Mouse (Mus musculus): Measurements from ENCODE around the gene Slc39a11.

Slc39a11 gene

DNA sequence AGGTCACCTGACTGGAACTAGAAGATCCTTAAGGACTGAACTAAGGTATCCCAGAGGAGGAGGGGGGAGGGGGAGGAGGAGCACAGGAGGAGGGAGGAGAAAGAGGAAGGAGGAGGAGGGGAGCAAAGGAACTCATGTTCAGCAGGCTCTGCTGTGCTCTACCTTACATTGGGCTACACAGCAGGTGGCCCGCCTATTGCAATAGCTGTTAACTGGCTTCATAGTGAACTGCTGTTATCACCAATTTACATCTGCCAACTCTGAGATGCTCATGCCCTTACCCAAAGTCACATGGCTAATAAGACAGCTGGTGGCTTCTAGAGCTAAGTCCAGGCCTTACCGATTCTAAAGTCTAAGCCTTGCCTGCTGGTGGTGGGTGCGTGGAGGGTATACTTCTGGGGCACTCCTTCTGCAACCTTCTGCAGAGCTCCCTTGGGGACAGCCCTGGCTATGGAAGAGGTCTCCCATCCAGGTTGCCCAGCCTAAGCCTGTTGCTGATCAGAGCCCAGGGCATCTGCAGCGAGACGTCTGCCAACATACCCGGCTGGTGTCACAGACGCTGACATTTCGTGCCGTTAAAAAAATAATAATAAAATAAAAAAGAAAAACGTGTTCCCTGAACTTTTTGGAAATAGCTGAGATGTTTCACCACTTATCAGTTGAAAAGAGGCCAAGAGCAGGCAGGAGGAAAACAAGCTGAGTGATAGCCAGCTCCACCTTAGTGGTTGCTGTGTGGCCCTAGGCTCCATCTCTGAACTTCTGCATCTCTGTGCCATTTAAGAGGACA, 289.6 kb downstream of the Slc39a11 start:
- no peak for DNase-seq (ENCODE audit: low read depth, low spot score)

DNA sequence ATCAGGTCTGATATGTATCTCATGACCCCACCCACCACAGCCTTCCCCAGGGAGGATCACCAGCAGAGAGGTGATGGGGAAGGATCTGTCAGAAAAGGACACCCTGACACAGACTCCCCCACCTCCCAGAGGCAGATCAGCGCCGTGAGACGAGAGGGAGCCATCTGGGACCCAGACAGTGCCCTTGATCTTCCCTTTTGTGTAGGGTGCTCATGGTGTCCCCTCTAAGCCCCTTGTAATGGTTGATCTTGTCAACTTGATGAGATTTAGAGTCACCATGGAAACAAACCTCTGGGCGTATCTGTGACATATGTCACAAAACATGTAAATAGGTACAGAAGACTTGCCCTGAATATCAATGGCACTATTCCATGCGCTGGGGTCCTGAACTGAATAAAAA, 293.9 kb downstream of the Slc39a11 start:
- DNase-seq (ENCODE audit: low read depth, low spot score), result no peak

DNA sequence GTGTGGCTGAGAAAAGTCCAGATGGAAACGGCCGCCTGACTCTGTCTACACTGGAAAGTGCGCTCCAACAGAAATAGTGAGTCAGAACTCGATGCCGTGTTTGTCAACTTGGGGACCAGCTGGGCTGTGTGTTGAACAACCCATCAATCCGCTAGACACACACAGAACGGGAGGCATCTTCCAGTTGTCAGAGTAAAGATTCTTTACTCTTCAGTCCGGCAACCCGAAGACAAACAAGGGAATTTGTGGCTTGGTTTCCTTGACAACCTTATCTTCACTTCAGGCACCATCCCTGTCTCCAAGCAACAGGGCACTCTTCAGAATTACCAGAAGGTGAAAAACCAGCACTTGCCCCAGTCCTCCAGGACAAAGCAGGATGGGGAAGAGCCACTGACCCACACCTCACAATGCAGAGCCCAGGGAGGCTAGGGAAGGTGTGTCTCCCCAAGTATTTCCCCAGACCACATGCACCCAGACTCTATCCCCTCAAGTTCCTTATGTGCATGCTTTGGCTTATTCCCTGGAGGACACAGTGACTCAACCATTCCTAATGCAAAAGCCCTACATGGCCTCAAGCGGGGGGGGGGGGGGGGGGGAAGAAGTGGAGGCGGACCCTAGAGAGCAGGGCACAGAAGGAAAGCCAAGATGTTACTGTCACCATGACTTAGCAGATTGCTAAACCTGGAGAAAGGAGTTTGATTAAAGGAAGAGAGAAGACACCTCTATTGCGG, 297.6 kb downstream of the Slc39a11 start:
- DNase-seq (ENCODE audit: low read depth, low spot score), result no peak

DNA sequence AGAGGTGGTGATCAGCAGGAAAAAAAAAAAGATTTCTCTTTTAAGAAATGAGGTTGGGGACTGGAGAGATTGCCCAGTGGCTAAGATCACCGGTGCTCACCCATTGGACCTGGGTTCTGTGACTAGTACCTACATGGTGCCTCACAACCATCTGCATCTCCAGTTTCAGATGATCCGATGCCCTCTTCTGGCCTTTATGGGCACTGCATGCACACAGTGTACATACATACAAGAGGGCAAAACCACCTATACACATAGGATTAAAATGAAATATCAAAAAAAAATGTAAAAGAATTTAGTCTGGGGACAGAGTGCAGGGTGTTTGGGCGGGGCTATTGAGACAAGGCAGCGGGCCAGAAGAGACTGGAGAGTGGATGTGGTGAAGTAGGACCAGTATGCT, 299.3 kb downstream of the Slc39a11 start:
- peak; percentile 14 for DNase-seq (ENCODE audit: low read depth, low spot score)

DNA sequence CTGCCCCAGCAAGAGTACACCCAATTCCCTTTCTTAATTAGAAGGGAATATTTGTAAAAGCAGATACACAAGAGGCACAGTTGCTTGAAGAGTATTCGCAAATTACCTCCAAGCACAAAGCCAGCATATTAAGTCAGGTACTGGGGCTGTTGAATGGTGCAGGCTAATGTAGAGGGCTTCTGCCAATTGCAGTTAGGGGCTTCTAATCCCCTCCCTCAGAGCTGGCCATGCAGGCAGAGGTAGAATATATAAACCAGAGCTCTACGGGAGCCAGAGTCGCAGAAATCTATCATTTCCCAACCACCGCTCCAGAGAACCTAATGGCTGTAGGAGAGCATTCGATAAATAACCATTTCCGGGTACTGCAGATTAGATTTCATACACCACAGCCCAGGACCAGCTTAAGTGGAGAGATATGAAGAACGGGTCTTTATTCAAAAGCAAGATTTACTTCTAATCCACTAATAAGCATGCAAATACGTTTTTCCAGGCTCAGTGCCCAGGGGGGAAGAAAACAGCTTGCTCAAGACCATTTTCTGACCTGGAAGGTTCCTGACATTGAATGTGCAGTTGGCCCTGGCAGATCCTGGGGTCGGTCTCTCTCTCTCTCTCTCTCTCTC, 302.9 kb downstream of the Slc39a11 start:
- DNase-seq (ENCODE audit: low read depth, low spot score), result no peak

DNA sequence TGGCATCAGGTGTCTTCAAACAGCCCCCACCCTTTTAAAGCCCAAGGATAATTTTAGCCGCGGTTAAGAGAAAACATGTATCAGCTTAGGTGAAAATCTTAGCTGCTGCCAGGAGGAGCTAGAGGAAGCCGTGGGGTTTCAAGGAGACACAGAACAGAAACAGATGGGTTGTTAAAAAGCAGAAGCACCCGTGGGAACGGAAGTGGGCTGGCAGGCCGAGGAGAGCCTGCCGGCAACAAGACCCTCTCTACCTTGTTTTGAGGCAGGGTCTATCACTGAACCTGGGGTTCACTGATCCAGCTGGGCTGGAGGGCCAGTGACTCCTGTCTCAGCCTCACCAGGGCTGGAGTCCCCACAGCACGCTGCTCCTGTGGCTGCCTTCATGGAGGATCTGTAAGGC, 310.1 kb downstream of the Slc39a11 start:
- peak; percentile 40 for DNase-seq (ENCODE audit: low read depth, low spot score)

DNA sequence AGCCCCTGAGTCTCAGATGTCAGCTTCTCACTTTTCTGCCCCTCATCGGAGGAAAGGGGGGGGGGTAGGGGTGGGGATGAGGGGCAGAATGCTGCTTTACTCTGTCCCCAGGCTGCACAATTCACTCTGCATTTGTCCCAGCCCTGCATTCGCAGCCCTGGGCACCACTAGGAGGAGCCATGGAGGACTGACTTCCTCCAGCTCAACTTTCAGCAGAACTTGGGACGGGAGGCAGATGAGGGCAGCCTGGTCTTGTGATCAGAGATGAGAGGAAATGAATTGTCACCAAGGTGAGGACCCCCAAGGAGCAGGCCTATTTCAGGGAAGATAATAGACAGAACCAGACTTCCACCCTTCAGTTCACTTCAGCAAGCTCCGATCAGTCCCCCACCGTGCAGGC, 311.3 kb downstream of the Slc39a11 start:
- DNase-seq (ENCODE audit: low read depth, low spot score), result peak; percentile 47

DNA sequence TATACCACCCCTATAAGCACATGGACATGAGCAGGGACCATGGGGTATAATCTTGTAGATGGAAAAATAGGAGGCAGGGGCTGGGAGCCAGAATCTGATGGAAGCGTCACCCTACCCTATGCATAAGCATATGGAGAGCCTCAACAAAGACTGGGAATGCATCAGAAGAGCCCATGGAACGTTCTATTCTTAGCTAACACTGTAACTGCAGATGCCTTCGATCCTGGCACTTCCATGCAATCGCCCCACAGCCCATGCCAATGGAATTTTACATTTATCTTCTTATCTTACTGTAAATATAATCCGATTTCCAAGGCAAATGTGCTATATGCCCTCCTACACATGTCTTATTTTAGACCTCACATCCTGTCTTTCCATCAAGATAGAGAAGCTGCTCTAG, 314.2 kb downstream of the Slc39a11 start:
- DNase-seq (ENCODE audit: low read depth, low spot score), result no peak

DNA sequence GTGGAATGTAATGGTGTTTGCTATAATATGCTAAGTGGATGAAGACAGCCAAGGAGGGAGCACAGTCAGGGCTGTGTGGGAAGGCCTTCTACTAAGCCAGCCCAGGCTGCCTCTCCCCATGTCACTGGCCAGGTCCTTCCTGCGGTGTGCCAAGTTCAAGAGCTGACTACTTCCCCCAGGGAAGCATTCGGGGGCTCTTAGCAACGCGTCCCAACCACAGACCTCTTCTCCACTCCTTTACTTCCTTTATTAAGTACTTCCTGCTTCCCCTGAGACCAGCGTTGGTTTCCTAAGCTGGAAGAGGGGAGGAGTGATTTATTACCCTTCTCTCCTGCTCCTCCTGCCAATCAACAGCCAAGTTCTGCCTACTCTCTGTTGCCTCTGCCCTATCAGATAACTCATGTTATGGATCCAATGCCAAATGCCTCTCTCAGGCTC, 315.4 kb downstream of the Slc39a11 start:
- DNase-seq (ENCODE audit: low read depth, low spot score), result peak; percentile 4

DNA sequence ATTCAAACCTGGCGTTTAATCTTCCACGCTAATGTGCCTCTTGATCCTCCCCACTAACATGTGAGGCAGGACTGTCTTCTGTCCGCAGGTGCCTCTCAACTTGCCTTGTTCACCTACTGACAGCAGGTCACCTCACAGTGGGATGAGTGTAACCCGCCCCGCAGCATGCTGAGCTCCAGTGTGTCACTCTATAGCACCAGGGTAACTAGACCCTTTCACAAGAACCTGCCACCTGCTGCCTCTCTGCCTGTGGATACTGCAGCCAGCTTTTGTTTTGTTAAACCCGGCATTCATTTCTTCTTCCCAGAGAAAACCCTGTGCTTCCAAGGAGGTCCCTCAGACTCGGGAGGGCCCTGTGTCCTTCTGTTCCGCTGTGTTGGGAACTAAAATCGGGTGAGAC, 316.3 kb downstream of the Slc39a11 start:
- DNase-seq (ENCODE audit: low read depth, low spot score), result no peak

DNA sequence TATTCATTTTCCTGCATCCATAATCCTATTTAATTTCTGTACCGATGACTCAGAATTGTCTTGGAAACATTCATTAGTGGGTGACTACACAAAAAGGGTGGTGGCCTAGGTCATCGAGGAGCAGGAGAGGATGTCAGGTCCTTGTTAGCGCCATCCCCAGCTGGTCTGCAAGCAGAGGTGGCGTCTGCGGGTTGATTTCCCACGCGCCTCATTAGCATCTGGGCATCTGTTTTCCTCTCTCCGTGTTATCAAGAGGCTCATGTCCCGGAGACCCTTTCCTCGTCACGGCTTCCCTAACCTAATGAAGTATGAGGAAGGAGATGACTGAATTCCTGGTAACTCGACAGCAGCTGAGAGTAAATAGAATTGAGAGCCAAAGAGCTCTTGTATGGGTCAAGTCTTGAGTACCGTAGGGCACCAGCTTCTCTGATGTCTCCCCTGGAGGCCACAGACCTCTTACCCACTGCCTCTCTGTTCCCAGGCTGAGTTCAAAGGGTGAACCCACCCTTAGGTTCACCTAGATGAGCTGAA, 319.8 kb downstream of the Slc39a11 start:
- DNase-seq (ENCODE audit: low read depth, low spot score), result no peak

DNA sequence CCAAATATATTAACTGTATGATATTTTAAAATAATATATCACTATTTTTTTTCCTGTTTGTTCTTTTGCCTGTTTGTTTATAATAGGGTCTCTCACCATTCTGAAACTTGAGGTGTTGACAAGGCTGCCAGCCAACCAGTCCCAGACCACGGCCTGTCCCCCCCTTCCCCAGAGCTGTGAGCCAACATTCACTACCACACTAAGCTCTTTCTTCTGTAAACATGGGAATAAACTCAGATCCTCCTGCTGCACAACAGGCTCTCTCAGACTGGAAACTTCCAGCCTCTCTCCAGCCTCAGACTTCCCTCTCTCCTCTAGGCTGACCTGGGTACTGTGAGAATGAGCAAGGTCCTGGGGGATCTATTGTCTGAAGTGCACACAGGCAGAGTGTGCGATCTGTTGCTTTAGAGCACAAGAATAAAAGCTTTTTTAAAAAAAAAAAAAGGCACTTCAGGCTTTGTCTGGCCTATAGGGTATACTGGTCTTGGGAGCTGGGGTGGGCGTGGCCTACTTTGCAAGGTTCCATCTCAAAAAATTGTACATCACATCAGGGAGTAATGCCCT, 322.3 kb downstream of the Slc39a11 start:
- no peak for DNase-seq (ENCODE audit: low read depth, low spot score)

DNA sequence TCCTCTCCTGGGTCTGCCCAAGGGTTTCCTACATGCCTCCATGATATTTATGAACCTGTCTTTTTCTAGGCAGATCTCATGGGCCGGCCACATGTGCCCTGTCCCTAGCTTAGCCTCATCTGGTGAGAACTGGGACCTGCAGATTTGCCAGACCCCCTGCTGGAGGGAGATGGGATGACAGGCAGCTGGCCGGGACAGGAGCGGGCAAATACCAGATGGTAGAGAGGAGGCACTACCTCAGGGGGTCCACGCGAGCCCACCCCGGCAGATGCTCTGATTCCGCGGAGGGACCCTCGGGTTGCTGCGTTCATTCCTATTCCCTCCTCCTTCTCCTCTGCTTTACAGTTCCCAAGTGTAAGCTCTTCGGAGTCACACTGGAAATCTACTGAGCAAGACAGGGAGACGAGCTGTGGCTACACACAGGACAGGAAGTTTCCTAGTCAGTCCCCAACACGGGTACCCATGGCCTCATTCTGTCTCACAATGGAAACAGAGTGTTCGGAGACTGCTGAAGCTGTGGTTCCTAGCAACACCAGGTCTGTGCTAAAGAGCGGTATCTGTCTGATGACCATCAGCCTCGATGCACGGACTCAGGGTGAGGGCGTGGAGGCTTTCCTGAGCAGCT, 323.4 kb downstream of the Slc39a11 start:
- DNase-seq (ENCODE audit: low read depth, low spot score), result peak; percentile 76

DNA sequence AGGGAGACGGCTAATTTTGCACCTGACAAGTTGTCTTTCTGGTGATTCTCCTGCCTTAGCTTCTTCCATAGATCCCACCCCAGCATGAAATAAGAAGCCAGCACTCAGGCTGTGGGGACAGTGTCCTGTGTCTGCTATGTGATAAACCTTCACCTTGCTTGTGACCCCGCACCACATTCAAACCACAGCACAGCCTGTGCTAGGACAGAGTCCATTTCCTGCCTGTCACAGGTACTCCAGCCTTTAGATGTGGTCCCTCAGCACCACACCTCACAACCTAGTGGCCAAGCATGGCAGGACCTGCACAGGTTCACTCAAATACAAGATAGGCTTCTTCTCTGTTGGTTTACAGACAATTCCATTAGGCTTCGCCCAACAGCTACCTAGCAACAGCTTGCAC, 328.3 kb downstream of the Slc39a11 start:
- no peak for DNase-seq (ENCODE audit: low read depth, low spot score)

DNA sequence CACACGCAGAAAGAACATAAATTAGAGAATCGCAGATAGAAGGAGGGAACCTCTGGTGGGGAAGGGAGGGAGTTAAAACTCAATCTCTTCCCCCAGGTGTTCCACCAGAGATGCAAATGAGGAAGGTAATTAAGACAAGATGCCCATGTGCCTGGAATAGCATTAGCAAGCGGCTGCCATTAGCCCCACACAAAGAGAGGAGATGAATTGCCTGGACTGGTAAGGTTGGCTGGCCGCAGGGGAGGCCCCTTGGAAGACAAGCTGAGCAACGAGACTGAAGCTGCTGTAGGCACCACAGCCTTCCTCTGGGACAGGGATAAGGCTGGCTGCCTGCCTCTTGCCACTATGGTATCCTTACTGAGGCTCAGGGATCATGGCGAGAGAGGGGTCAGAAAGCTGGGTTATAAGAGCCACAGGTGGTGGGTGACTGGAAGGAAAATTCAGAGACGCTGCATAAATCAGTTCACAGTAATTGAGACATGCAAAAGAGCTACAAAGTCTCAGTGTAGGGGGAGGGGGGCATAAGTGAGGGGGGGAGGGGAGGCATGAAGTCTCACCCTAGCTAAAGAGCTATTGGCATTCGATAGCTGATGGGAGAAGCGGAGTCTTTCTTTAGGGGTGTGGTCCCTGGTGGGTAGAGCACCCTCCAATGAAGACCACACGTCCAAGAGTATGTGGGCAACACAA, 340.5 kb downstream of the Slc39a11 start:
- DNase-seq (ENCODE audit: low read depth, low spot score), result no peak

DNA sequence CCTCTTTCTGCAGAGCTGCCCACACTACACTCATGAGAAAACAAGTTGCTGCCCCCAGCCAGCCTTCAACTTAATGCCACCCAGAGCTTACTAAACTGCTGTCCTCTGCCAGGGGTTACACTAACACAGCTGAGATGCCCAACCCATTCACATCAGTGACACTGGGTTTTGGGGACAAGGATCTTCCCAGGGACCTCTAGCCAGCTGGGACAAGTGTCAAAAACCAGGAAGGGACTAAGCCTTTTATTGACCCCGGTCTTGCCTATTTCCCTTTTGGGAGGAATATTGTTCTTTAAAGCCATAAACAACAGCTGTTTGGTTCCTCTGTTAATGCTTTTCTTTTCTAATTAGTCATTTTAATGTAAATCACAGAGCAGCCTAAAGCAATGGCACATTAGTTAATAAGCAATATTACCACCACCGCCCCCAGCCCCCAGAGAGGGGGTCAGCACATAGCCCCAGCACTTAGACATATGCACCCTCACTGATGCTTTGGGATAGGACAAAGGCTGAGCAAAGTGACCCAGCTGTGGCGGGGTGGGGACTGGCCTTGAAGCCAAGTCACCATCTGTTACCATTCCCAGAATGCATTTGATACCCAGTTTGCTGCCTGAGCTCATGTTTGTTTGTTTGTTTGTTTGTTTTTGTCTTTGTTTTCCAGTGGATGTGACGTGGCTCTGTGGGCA, 341.5 kb downstream of the Slc39a11 start:
- DNase-seq (ENCODE audit: low read depth, low spot score), result no peak

DNA sequence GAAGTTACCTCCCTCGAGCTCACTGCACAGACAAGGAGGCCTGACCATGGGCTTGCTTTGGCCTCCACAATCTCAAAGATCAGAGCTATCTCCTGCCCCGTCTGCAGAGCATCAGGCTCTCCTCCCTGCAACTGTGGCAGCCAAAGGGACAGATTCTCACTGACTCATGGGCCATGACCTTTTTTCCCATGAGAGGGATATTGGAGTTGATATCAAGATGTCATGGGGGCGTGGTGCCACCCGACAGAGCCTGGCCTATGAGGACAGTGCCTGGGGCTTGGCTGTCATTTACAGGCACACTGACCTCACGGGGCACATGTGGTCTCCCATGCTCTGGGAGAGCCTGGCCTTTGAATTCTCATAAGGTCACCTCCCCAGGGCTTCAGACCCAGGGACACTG, 346.7 kb downstream of the Slc39a11 start:
- DNase-seq (ENCODE audit: low read depth, low spot score), result no peak

DNA sequence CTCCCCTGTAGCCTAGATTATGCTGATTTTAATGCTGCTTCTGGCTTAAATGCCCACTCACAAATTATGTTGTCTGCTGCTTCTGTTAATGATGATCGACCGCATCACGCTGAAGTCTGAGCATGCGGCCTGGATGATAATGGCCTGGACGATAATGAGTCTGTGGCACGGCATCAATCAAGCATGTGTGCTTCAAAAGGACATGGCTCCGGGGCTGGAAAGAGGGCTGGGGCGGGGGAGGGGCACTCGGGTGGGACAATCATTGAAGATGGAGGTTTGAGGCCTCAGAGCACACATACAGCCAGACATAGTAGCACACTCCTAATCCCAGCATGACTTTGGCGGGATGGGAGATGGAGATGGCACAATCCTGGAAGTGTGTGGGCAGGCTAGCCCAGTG, 350.4 kb downstream of the Slc39a11 start:
- no peak for DNase-seq (ENCODE audit: low read depth, low spot score)

DNA sequence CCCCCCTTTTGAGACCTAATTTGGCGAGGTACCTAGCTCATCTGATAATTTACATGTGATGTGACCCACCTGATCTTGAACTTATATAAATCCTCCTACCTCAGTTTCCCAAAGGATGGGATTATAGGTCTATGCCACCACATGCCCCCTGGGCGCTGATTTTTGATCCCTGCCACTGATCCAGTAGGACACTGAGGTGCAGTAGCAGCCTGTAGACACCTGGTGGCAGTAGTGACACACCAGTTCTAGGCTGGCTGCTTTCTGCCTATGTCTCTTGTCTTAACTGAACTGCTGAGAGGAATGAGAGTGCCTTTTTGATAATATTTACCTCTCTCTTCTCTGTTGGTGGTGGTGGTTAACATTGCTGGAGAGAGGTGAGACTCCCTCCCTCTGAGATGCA, 352.1 kb downstream of the Slc39a11 start:
- peak; percentile 78 for DNase-seq (ENCODE audit: low read depth, low spot score)

DNA sequence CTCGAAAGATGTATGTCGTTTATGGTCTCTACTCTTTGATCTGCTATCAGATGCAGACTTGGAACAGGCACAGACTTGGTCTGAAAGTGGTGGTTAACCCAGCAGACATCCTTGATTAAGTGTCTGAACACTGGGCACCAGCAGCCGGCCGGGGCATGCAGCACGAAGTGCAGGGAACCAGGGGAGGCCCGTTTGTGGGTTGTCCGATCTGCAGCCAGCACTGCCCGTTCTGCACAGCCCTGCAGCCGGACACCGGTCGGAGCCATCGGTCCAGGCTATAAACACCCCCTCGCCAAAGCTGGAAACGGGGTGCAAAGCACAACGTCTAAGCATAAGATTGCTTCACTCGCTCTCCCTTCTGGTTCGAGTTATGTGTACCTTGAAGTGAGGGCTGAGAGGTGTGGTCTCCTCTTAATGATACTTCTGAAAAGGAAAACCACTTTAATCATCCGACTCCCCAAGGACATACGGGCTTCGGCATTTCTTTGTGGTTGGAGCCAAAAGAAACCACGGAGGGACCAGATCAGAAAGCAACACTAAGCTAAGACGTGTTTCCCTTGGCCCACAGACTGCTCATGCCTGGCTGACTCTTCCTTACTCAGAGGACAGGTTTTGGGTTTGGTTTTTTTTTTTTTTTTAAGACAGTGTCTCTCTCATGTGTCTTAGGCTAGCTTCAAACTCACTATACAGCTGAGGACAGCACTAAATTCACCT, 352.8 kb downstream of the Slc39a11 start:
- no peak for DNase-seq (ENCODE audit: low read depth, low spot score)
